In genomic region chr10:53006229-53007190, GRCm38 (mm10) we compare ENCODE assay signal across 15 mouse cellular contexts.
DNase-seq lines count a peak whose midpoint lies in the region; ATAC-seq and TF ChIP-seq lines count a peak whose summit lies in the region.
"Had no signal": no experiment of that assay in that cellular context is flagged by ENCODE, and none has a peak within 500 bp of the region (broad histone marks: within the 10 kb centered on the region; RNA-seq: fewer than 3 reads in every experiment).

No protein-coding gene starts in this region.

- no peaks in the 10 kb centered on the region for H3K79me2 ChIP-seq in MEL (ENCODE audit: control insufficient read depth, insufficient read depth, low read length, poor library complexity)

- H3K27ac ChIP-seq in forebrain, embryonic 13.5 days = peak overlapping the region; percentile 57
- no peak overlapping the region for H3K27ac ChIP-seq in forebrain, embryonic 11.5 days (ENCODE audit: low read depth, low read length)
- H3K27ac ChIP-seq in MEL (ENCODE audit: control insufficient read depth, low read depth, low read length) = no peak overlapping the region
- no peak overlapping the region for H3K27ac ChIP-seq in embryonic facial prominence, embryonic 14.5 days (replicated peaks; ENCODE audit: low read depth, low read length)
- peak overlapping the region; percentile 63 for H3K27ac ChIP-seq in midbrain, embryonic 14.5 days (replicated peaks; ENCODE audit: low read depth, low read length)
- H3K27ac ChIP-seq: heart, embryonic 13.5 days; kidney, embryonic 15.5 days; liver, embryonic 13.5 days had no signal

- H3K36me3 ChIP-seq in forebrain, embryonic 13.5 days (ENCODE audit: poor library complexity, severe bottlenecking) = no peaks in the 10 kb centered on the region
- no peaks in the 10 kb centered on the region for H3K36me3 ChIP-seq in forebrain, embryonic 11.5 days (ENCODE audit: control insufficient read depth, insufficient read depth, low read length)
- H3K36me3 ChIP-seq in MEL (ENCODE audit: control insufficient read depth in 1 of 2, insufficient read depth in 2 of 2, low read length in 2 of 2) = no peaks in the 10 kb centered on the region
- H3K36me3 ChIP-seq in embryonic facial prominence, embryonic 14.5 days (ENCODE audit: control insufficient read depth, insufficient read depth, low read length) = no peaks in the 10 kb centered on the region
- no peaks in the 10 kb centered on the region for H3K36me3 ChIP-seq in midbrain, embryonic 14.5 days (ENCODE audit: control insufficient read depth, insufficient read depth, low read length)
- H3K36me3 ChIP-seq: heart, embryonic 13.5 days; kidney, embryonic 15.5 days; liver, embryonic 13.5 days had no signal

- TF ChIP-seq EP300 in MEL (IDR thresholded peaks at IDR 0.05; ENCODE audit: low read depth in 1 of 2, low read length in 2 of 2) = no peak

- TF ChIP-seq CTCF in MEL (IDR thresholded peaks at IDR 0.05 in 2 of 3, conservative IDR thresholded peaks at IDR 0.05 in 1 of 3; ENCODE audit: control insufficient read depth in 1 of 3, insufficient read depth in 1 of 3, low read depth in 2 of 3, low read length in 3 of 3, poor library complexity in 1 of 3, severe bottlenecking in 1 of 3) = no peak

- ATAC-seq in forebrain, embryonic 13.5 days = peak; percentile 89
- ATAC-seq in forebrain, embryonic 11.5 days (replicated peaks; ENCODE audit: low FRiP score) = no peak
- no peak for ATAC-seq in embryonic facial prominence, embryonic 14.5 days (ENCODE audit: low read depth)
- peak; percentile 70; the same call in 1 of the 2 replicates for ATAC-seq in midbrain, embryonic 14.5 days (ENCODE audit: low FRiP score, low TSS enrichment)

- no peak for DNase-seq in forebrain, embryonic 11.5 days (ENCODE audit: low spot score)
- peak; percentile 2 for DNase-seq in MEL (ENCODE audit: low read depth, low spot score)
- DNase-seq in embryonic facial prominence, embryonic 14.5 days (ENCODE audit: low spot score) = peak; percentile 45
- peak; percentile 80 for DNase-seq in midbrain, embryonic 14.5 days
- DNase-seq in heart, postnatal 10 days = no peak
- DNase-seq in adipocyte (ENCODE audit: low spot score) = no peak
- no peak for DNase-seq in testis, postnatal 14 days (ENCODE audit: low spot score)
- DNase-seq: cerebellum, adult 18-20 months; liver, embryonic 13.5 days; lung, postnatal 10 days; right cerebral cortex, postnatal 14 days; thymus, adult 18-20 months had no signal

- 78% methylated on average over 1 of the region's 1 CpGs for WGBS in forebrain, embryonic 13.5 days
- 91% methylated on average over 1 of the region's 1 CpGs for WGBS in forebrain, embryonic 11.5 days
- WGBS in embryonic facial prominence, embryonic 14.5 days = 74% methylated on average over 1 of the region's 1 CpGs
- 59% methylated on average over 1 of the region's 1 CpGs for WGBS in midbrain, embryonic 14.5 days

- no peak overlapping the region for H3K4me2 ChIP-seq in forebrain, embryonic 13.5 days
- H3K4me2 ChIP-seq in forebrain, embryonic 11.5 days (ENCODE audit: low read depth, low read length, severe bottlenecking) = no peak overlapping the region
- no peak overlapping the region for H3K4me2 ChIP-seq in embryonic facial prominence, embryonic 14.5 days (ENCODE audit: low read depth, low read length)
- H3K4me2 ChIP-seq in midbrain, embryonic 14.5 days (ENCODE audit: low read length) = no peak overlapping the region
- H3K4me2 ChIP-seq: heart, embryonic 13.5 days; kidney, embryonic 15.5 days; liver, embryonic 13.5 days had no signal

- intact Hi-C loops in heart, postnatal 10 days (cut with DNase I) = no loop called here

- H3K4me1 ChIP-seq in forebrain, embryonic 13.5 days = peaks cover 9% of the 10 kb centered on the region; the same call in 1 of the 2 replicates
- no peaks in the 10 kb centered on the region for H3K4me1 ChIP-seq in forebrain, embryonic 11.5 days (replicated peaks; ENCODE audit: control insufficient read depth, insufficient read depth, low read length)
- H3K4me1 ChIP-seq in MEL (ENCODE audit: control insufficient read depth in 1 of 2, insufficient read depth in 2 of 2, low read length in 2 of 2) = no peaks in the 10 kb centered on the region
- H3K4me1 ChIP-seq in embryonic facial prominence, embryonic 14.5 days (ENCODE audit: control insufficient read depth, insufficient read depth, low read length) = no peaks in the 10 kb centered on the region
- H3K4me1 ChIP-seq in midbrain, embryonic 14.5 days (ENCODE audit: control insufficient read depth, insufficient read depth, low read length) = 0 out of 2 replicates have a peak, but pooled peaks cover 9% of the 10 kb centered on the region
- H3K4me1 ChIP-seq: heart, embryonic 13.5 days; kidney, embryonic 15.5 days; liver, embryonic 13.5 days had no signal

- no peaks in the 10 kb centered on the region for H3K9me3 ChIP-seq in forebrain, embryonic 13.5 days (replicated peaks)
- no peaks in the 10 kb centered on the region for H3K9me3 ChIP-seq in forebrain, embryonic 11.5 days (ENCODE audit: control insufficient read depth, low read length)
- H3K9me3 ChIP-seq in MEL (replicated peaks; ENCODE audit: insufficient read depth, low read length) = no peaks in the 10 kb centered on the region
- H3K9me3 ChIP-seq in embryonic facial prominence, embryonic 14.5 days (ENCODE audit: control insufficient read depth, low read length) = no peaks in the 10 kb centered on the region
- H3K9me3 ChIP-seq in midbrain, embryonic 14.5 days (ENCODE audit: control insufficient read depth, low read length) = no peaks in the 10 kb centered on the region
- H3K9me3 ChIP-seq: heart, embryonic 13.5 days; kidney, embryonic 15.5 days; liver, embryonic 13.5 days had no signal

- H3K9ac ChIP-seq in forebrain, embryonic 13.5 days = no peak overlapping the region
- H3K9ac ChIP-seq in forebrain, embryonic 11.5 days (ENCODE audit: low read length) = no peak overlapping the region
- no peak overlapping the region for H3K9ac ChIP-seq in MEL (ENCODE audit: control insufficient read depth, low read depth, low read length, poor library complexity, severe bottlenecking)
- no peak overlapping the region for H3K9ac ChIP-seq in embryonic facial prominence, embryonic 14.5 days (ENCODE audit: low read depth, low read length)
- H3K9ac ChIP-seq in midbrain, embryonic 14.5 days (replicated peaks; ENCODE audit: low read length) = no peak overlapping the region
- H3K9ac ChIP-seq: heart, embryonic 13.5 days; kidney, embryonic 15.5 days; liver, embryonic 13.5 days had no signal

- TF ChIP-seq RAD21 in MEL (IDR thresholded peaks at IDR 0.05; ENCODE audit: low read depth, low read length) = no peak

- no peak for TF ChIP-seq POLR2A in MEL (IDR thresholded peaks at IDR 0.05; ENCODE audit: control insufficient read depth in 1 of 2, insufficient read depth in 1 of 2, low read depth in 1 of 2, low read length in 2 of 2, poor library complexity in 1 of 2)

- no peaks in the 10 kb centered on the region for H3K27me3 ChIP-seq in forebrain, embryonic 13.5 days
- no peaks in the 10 kb centered on the region for H3K27me3 ChIP-seq in forebrain, embryonic 11.5 days (ENCODE audit: control insufficient read depth, insufficient read depth, low read length)
- no peaks in the 10 kb centered on the region for H3K27me3 ChIP-seq in MEL (ENCODE audit: control insufficient read depth in 1 of 2, insufficient read depth in 2 of 2, low read length in 2 of 2)
- H3K27me3 ChIP-seq in embryonic facial prominence, embryonic 14.5 days (replicated peaks; ENCODE audit: control insufficient read depth, insufficient read depth, low read length) = no peaks in the 10 kb centered on the region
- no peaks in the 10 kb centered on the region for H3K27me3 ChIP-seq in midbrain, embryonic 14.5 days (ENCODE audit: control insufficient read depth, insufficient read depth, low read length)
- H3K27me3 ChIP-seq: heart, embryonic 13.5 days; kidney, embryonic 15.5 days; liver, embryonic 13.5 days had no signal

- H3K4me3 ChIP-seq in forebrain, embryonic 13.5 days = no peak overlapping the region
- no peak overlapping the region for H3K4me3 ChIP-seq in forebrain, embryonic 11.5 days (ENCODE audit: low read depth, low read length)
- no peak overlapping the region for H3K4me3 ChIP-seq in MEL (ENCODE audit: control insufficient read depth in 1 of 2, insufficient read depth in 1 of 2, low read depth in 2 of 2, low read length in 2 of 2)
- no peak overlapping the region for H3K4me3 ChIP-seq in embryonic facial prominence, embryonic 14.5 days (ENCODE audit: low read depth, low read length)
- no peak overlapping the region for H3K4me3 ChIP-seq in midbrain, embryonic 14.5 days (replicated peaks; ENCODE audit: low read depth, low read length)
- H3K4me3 ChIP-seq: heart, embryonic 13.5 days; kidney, embryonic 15.5 days; liver, embryonic 13.5 days had no signal

TF ChIP-seq in MEL, 35 proteins besides CTCF, POLR2A, EP300 and RAD21:
- TF ChIP-seq BHLHE40 (IDR thresholded peaks at IDR 0.05; ENCODE audit: borderline replicate concordance, low read depth, low read length) = no peak
- no peak for TF ChIP-seq ZNF384 (IDR thresholded peaks at IDR 0.05; ENCODE audit: low read depth, low read length)
- TF ChIP-seq NELFE (IDR thresholded peaks at IDR 0.05; ENCODE audit: low read depth, low read length) = no peak
- no peak for TF ChIP-seq MYC (IDR thresholded peaks at IDR 0.05; ENCODE audit: low read depth, low read length)
- no peak for TF ChIP-seq MAZ (IDR thresholded peaks at IDR 0.05; ENCODE audit: low read depth, low read length)
- no peak for TF ChIP-seq ZKSCAN1 (IDR thresholded peaks at IDR 0.05; ENCODE audit: low read depth, low read length)
- no peak for TF ChIP-seq SMC3 (IDR thresholded peaks at IDR 0.05; ENCODE audit: low read depth, low read length)
- TF ChIP-seq TAL1 (IDR thresholded peaks at IDR 0.05; ENCODE audit: low read length) = no peak
- no peak for TF ChIP-seq USF1 (IDR thresholded peaks at IDR 0.05; ENCODE audit: low read depth, low read length)
- TF ChIP-seq USF2 (IDR thresholded peaks at IDR 0.05; ENCODE audit: borderline replicate concordance in 1 of 2, insufficient read depth in 1 of 2, low read depth in 1 of 2, low read length in 2 of 2) = no peak
- TF ChIP-seq CHD1 (IDR thresholded peaks at IDR 0.05; ENCODE audit: low read depth, low read length) = no peak
- no peak for TF ChIP-seq MXI1 (IDR thresholded peaks at IDR 0.05; ENCODE audit: low read depth, low read length)
- no peak for TF ChIP-seq NRF1 (IDR thresholded peaks at IDR 0.05; ENCODE audit: insufficient read depth, low read depth, low read length, poor library complexity, severe bottlenecking)
- TF ChIP-seq ZC3H11A (IDR thresholded peaks at IDR 0.05; ENCODE audit: low read depth, low read length) = no peak
- TF ChIP-seq JUND (IDR thresholded peaks at IDR 0.05; ENCODE audit: low read depth, low read length) = no peak

Comparison
In these comparisons a context has a peak if more than half of its experiments do, and no peak if none do; other contexts are left out.
1. ATAC-seq: peak in forebrain, embryonic 13.5 days (single experiment) and midbrain, embryonic 14.5 days (single experiment); none in forebrain, embryonic 11.5 days (single experiment) and embryonic facial prominence, embryonic 14.5 days (single experiment).
2. H3K27ac ChIP-seq: peak in forebrain, embryonic 13.5 days (single experiment) and midbrain, embryonic 14.5 days (single experiment); none in forebrain, embryonic 11.5 days (single experiment), MEL (single experiment) and embryonic facial prominence, embryonic 14.5 days (single experiment).
3. DNase-seq: peak in MEL (single experiment), embryonic facial prominence, embryonic 14.5 days (single experiment) and midbrain, embryonic 14.5 days (single experiment); none in forebrain, embryonic 11.5 days (single experiment), heart, postnatal 10 days (0 of 2), adipocyte (single experiment) and testis, postnatal 14 days (single experiment).